Mouse (Mus musculus) layer of hippocampus, adult 2 months (tissue): ENCODE results near the gene Rnf167. TPM values are rescaled to one million over a fixed set of nuclear protein-coding genes. Genes with fewer than 3 reads are reported as not detected.

ENCODE experiments used
- DNase-seq, 2 experiments: peaks; one replicate each; pipeline ENCODE4 v3.0.0; 2022; ENCODE audit warnings: low spot score in 2 of 2
- H3K27ac ChIP-seq: fragments of 200-600 bp; 2 replicates; pipeline ENCODE4 v1.8.1; 2022
- H3K4me3 ChIP-seq: fragments of 200-600 bp; 2 replicates; pipeline ENCODE4 v1.8.1; 2022; ENCODE audit warnings: mild to moderate bottlenecking
- CTCF ChIP-seq: fragments of 200-600 bp; conservative IDR thresholded peaks from 2 replicates; pipeline ENCODE4 v1.8.1; 2022; ENCODE audit warnings: antibody characterized with exemption, mild to moderate bottlenecking, moderate library complexity
- total RNA-seq, 2 experiments: library from RNA; stranded (reverse); gene quantifications; 2 replicates each; pipeline ENCODE4 v1.2.3; 2021

Rnf167 gene
- total RNA-seq, 2 experiments from 2014 or later = 88.8 to 99.4 TPM

GRCm38 (mm10) chr11:70621972-70622814 is 24.8 kb upstream of the Rnf167 start:
- Histone ChIP-seq H3K4me3 (no peak overlapping the region), H3K27ac (no peak overlapping the region)
- no peak for TF ChIP-seq CTCF
- DNase-seq = no peak

- no peak for DNase-seq
- Histone ChIP-seq H3K27ac (no peak overlapping the region), H3K4me3 (no peak overlapping the region)
- TF ChIP-seq CTCF = peak; percentile 68
These were observed 23.8 kb upstream of the Rnf167 start for GRCm38 (mm10) chr11:70623053-70623742.

GRCm38 (mm10) chr11:70625473-70625872 is 21.6 kb upstream of the Rnf167 start:
- no peak for DNase-seq
- H3K27ac ChIP-seq = no peak overlapping the region
- peak; percentile 82 for TF ChIP-seq CTCF
- no peak overlapping the region for H3K4me3 ChIP-seq

- no peak overlapping the region for H3K4me3 ChIP-seq
- TF ChIP-seq CTCF = no peak
- no peak for DNase-seq
- no peak overlapping the region for H3K27ac ChIP-seq
These were observed 20.2 kb upstream of the Rnf167 start for GRCm38 (mm10) chr11:70626877-70627276.

GRCm38 (mm10) chr11:70628431-70628830 is 18.6 kb upstream of the Rnf167 start:
- no peak for TF ChIP-seq CTCF
- Histone ChIP-seq H3K27ac (no peak overlapping the region), H3K4me3 (no peak overlapping the region)
- DNase-seq = no peak

GRCm38 (mm10) chr11:70629557-70629956 is 17.5 kb upstream of the Rnf167 start:
- H3K4me3 ChIP-seq = no peak overlapping the region
- H3K27ac ChIP-seq = no peak overlapping the region
- peak; percentile 62 for TF ChIP-seq CTCF
- no peak for DNase-seq

GRCm38 (mm10) chr11:70630129-70630528 is 16.9 kb upstream of the Rnf167 start:
- no peak for TF ChIP-seq CTCF
- H3K27ac ChIP-seq = no peak overlapping the region
- no peak for DNase-seq
- H3K4me3 ChIP-seq = no peak overlapping the region

- Histone ChIP-seq H3K4me3 (no peak overlapping the region), H3K27ac (no peak overlapping the region)
- TF ChIP-seq CTCF = no peak
- no peak for DNase-seq
These were observed 11.4 kb upstream of the Rnf167 start for GRCm38 (mm10) chr11:70635601-70636000.

GRCm38 (mm10) chr11:70637764-70638163 is 9.3 kb upstream of the Rnf167 start:
- TF ChIP-seq CTCF = no peak

GRCm38 (mm10) chr11:70638293-70638692 is 8.7 kb upstream of the Rnf167 start:
- TF ChIP-seq CTCF = no peak
- Histone ChIP-seq H3K27ac (no peak overlapping the region), H3K4me3 (no peak overlapping the region)
- DNase-seq = no peak

More at GRCm38 (mm10) chr11:70637764-70638163, 9.3 kb upstream of the Rnf167 start:
- Histone ChIP-seq H3K4me3 (no peak overlapping the region), H3K27ac (no peak overlapping the region)
- DNase-seq = no peak

- TF ChIP-seq CTCF = no peak
- DNase-seq = no peak
- no peak within 1 kb of the TSS for H3K27ac ChIP-seq
- H3K4me3 ChIP-seq = no peak within 1 kb of the TSS
These were observed 8.2 kb upstream of the Rnf167 start, which contains the start of gene Gp1ba for GRCm38 (mm10) chr11:70638714-70639278. Gene Gp1ba (plus strand): TSS chr11:70639122.

GRCm38 (mm10) chr11:70639976-70640375 is 7.1 kb upstream of the Rnf167 start:
- TF ChIP-seq CTCF = no peak
- no peak for DNase-seq
- H3K4me3 ChIP-seq = no peak overlapping the region
- H3K27ac ChIP-seq = no peak overlapping the region

- H3K4me3 ChIP-seq = no peak overlapping the region
- DNase-seq = no peak
- no peak overlapping the region for H3K27ac ChIP-seq
- no peak for TF ChIP-seq CTCF
These were observed 5.8 kb upstream of the Rnf167 start for GRCm38 (mm10) chr11:70641241-70641640.
